Mouse (Mus musculus) thymus, postnatal 4 days (tissue): Measurements from ENCODE around the gene H2afj.
"Not testable (repeated sequence)": the region's sequence is repeated elsewhere in the genome, so short reads cannot be mapped to it uniquely, and the experiment has no call there.

Experiments
- DNase-seq: peaks from one replicate; pipeline ENCODE4 v3.0.0; 2021

The H2afj gene

DNA sequence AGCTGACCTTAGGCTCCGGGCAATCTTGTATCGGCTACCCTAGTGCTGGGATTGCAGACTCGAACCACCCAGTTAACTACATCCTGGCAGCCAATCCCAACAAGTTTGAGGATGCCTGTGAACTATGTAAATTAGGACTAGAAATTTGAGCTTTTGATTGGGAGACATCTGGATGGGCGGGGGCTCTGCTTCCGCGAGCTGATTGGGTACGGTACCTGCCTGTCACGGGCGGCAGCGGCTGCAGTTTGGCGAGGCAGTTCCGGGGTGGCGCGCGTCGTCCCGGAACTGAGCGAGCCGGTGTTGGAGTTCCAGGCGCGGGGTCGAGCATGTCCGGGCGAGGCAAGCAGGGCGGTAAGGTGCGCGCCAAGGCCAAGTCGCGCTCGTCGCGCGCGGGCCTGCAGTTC lies at the start of gene H2afj:
Gene H2afj (plus strand): TSS at position 231 of the 404 bp plus-strand sequence.
- peak; percentile 100 for DNase-seq

DNA sequence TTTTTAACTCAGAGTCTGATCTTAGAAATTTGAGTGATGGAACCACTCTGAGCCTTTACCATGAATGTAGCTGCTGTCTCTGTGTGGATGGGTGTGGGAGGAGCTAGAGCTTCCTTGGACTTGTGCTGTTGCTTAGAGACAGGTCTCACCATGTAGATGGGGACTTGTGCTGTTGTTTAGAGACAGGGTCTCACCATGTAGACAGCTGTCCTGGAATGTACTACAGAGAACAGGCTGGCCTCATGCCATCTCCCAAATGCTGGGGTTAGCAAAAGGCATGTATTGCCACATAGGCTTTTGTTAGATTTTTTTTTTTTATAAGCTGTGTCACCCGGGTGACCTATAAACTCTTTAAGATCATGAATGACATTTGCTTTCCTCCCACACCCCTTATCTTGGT lies 44.1 kb upstream of the H2afj start:
- no peak for DNase-seq

DNA sequence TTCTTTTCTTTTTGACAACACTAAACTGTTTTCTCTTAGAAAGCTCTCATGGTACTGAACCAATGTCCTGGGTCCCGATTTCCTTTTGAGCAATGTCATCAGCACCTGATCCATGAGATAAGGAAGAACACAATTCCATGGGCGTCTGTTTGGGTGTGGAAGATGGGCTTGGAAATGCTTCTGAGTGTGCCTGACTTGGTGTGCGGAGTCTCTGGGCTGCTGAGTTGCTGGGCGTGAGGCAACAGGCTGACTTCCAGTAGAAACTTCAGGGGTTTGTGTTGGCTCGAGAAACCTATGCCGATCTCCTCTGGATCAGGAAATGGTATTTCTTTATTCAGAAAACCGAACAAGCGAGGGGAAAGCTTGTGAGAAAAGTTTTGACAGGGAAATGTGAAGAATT lies 38.9 kb upstream of the H2afj start:
- no peak for DNase-seq

DNA sequence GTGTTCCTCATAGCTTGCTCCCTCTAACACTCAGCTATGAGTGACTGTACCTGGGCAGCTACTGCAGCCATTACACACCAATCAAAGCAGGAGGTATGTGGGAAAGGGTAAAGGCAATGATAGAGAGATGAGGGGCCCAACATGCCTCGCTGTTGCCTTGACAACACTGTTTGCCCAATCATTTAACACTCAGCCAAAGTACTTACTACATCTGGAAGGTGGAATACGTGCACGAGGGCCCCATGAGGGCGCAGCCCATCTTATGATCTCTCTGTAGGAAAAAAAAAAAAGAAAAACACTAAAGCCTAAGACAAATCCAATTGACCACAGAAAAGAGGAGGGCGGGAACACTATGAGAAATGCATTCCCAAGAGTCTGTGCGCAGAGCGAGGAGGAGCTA lies 38.2 kb upstream of the H2afj start:
- DNase-seq = no peak

DNA sequence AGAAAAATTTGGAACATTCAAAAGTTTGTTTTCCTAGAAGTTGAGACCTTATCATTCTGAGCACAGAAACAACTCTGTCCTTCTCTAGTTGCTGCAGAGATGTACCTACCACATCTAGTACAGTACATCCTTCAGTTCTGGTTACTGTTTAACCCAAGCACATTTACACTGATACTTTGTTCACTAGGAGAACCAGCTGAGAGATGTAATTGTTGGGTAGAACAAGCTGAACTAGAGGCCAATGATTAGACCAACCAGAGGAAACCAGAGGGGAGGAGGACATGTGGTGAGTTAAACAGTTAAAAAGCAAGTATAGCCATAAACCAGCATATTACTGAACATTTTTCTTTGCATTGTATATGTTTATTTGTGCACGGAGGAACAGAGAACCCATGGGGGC lies 31.7 kb upstream of the H2afj start:
- no peak for DNase-seq

DNA sequence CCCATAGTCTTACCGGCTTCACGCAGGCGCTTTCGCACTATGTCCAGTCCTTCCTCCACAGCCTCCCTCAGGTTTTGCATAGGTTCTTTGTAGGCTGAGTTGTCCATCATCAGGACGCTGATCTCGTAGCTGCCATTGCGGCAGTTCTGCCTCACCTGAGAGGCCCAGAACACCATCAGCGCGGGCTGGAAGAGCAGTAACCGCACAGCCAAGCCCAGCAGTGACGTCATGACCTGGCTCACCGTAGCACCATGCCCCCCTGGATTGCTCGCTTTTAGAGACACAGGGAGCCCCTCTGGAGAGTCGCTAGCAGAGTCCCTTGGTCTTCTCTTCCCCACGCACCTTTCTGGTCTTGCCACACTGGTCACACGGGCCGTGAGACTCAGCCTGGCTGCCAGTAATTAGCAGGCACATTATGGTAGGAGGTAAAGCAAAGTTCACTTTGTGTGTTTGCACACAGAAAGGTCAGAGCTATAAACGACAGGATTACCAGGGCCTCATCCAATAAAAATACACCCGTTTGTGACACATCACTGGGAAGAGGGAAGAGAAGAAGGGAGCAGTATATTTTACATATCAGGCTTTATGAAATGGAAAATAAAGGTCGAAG lies 26.6 kb upstream of the H2afj start, which contains the start of gene Gucy2c:
Gene Gucy2c (minus strand): TSS at position 389 of the 610 bp plus-strand sequence.
- no peak for DNase-seq

DNA sequence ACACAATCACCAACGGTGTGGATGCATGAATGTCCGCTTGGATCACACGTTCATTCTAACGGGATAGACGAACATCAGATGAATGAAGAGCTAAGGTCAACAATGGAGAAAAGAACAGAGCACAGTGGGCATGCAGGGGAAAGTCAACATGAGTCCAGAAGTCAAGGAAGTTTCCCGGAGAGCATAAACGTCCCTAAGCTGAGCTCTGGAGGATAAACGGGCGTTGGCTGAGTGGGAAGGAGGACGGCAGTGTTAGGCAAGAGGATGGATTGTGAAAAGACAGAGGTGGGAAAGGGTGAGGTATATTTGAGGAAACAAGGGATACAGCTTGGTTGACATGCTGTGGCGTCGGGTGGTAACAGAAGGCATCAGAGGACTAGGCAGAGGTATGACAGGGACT lies 25.9 kb upstream of the H2afj start:
- DNase-seq = no peak

DNA sequence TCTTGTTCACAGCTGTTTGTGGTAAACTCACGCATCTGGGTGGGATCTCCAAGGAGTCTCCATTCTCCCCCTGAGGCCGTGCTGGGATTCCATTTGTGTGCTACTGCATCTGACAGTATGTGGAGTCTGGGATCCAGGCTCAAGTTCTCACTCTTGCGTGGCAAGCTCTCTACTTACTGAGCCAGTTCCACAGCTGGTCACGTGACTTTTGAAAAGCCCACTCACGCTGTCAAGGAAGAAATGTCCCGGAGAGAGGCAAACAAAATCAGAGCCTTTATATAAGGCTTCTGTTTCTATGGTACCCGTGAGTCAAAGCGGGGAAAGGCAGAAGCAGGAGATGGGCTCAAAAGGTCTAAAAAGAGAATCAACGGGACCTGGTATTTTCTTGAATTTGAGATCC lies 25.3 kb upstream of the H2afj start:
- no peak for DNase-seq

DNA sequence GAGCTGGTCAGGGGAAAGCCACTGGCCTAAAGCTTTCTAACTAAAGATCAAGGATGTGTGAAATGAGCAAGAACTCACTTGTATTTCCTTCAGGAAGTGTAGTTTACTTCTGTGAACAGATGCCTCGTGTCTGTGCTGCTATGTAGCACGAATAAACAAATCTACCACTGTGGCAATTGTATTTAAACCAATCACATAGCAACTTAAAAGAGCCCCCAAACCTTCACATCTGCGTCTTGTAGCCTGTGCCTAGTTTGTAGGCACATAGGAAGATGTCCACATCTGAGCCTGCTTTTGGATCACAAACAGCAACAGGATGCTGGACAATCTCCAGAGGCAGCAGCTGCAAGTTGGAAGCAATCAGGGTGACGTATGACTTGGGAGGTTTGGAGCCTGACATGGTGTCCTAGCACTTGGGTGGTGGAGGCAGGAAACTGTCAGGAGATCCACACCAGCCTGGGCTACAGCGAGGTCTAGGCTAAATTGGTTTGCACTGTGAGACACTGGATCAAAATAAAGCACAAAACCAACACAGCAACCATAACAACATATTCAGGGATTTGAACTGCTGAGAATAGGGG lies 18.6 kb upstream of the H2afj start:
- DNase-seq = no peak

DNA sequence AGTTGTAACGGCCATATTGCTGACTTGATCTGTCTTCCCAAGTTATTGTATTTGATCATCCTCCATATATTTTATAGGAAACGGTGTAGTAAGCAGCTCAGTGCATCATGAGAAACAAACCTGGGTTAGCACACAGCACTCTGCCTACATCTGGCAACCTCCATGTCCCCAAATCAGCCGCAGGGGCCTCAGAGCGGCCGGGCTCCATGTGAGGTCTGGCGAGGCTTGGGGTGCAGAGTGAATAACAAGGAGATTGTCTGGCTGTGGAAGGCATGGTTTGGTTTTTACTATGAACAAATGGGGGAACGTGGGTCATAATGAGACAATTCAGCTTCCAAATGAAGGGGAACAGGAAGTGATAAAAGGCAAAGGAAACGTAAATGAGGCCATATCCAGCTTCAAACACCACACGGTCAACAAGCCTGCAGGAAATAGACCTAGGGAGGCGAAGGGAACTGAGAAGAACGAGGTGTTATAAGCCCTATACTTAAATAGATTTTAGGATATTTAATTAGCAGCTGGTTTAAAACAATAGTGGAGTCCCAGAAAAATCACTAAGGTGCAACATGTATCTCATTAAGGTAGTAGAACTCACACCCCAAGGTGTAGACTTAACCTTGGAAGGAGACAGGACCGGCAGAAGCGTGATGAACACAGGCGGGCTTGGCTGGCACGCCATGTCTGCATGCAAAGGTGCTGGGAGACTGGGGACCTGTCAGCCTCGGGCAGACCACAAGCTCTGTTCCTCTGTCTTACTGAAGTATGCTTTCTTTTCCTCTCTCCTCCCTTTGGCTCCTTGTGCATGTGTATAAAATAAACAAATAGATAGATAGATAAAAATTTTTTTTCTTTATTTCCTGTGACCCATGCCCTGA lies 14.9 kb upstream of the H2afj start:
- peak; percentile 57 for DNase-seq

DNA sequence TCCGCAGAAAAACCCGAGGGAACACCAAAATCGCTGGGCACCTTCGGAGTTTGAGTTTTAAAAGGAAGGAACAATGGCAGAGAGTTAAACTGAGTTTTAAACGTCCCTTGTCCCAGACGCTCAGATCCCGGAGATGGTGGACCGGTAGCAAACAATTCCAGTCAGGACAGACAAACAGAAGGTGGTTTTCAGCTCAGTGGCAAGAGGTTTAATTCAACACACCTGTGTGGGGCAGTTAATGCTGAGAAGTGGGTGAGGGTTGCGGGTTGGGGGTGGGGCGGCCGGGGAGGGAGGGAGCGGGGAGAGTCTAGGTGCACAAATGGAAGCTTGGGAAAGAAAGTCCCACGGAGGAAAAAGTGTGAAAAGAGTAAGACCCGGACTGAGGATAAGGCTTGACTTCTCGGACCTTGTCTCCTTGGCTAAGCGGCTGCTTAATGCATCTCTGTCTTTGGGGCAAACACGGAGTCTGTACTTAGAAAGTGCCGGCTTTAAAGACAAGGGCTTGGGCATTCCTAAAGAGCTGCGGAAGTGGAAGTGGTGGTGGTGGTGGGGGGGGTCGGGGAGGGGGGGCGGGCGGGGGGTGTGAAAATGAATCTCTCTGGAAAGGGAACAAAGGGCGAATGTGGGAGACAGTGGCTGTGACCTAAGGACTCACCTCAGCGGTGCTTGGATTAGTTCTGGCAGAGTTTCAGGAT lies 14.1 kb upstream of the H2afj start:
- no peak for DNase-seq

DNA sequence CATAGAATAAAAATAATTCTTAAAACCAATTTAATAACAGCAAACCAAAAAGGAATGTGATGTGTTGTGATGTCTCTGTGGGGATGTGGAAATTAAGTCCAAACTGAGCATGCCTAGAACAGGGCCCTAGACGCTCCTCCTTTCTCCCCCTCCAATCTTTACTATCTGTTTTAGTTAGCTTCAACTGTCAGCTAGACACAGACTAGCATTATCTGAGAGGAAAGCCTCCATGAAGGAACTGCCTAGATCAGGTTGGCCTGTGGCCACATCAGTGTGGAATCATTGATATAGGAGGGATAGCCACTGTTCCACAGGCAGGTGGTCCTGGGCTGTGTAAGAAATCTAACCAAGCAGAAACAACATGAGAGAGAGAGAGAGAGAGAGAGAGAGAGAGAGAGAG lies 12.9 kb upstream of the H2afj start:
- no peak for DNase-seq

DNA sequence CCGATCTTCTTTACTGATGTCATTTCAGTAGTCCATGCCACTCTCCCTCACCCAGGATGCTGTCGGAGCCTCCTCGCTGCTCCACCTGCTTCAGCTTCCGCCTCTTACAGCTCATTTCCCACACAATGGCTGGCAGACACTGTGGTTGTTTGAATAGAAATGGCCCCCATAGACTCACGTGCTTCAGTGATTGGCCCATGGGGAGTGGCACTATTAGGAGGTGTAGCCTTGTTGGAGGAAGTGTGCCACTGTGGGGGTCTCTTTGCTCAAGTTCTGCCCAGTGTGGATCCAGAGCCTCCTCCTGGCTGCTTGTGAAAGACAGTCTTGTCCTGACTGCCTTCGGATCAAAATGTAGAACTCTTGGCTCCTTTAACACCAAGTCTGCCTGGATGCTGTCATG lies 12.2 kb upstream of the H2afj start:
- DNase-seq = no peak

DNA sequence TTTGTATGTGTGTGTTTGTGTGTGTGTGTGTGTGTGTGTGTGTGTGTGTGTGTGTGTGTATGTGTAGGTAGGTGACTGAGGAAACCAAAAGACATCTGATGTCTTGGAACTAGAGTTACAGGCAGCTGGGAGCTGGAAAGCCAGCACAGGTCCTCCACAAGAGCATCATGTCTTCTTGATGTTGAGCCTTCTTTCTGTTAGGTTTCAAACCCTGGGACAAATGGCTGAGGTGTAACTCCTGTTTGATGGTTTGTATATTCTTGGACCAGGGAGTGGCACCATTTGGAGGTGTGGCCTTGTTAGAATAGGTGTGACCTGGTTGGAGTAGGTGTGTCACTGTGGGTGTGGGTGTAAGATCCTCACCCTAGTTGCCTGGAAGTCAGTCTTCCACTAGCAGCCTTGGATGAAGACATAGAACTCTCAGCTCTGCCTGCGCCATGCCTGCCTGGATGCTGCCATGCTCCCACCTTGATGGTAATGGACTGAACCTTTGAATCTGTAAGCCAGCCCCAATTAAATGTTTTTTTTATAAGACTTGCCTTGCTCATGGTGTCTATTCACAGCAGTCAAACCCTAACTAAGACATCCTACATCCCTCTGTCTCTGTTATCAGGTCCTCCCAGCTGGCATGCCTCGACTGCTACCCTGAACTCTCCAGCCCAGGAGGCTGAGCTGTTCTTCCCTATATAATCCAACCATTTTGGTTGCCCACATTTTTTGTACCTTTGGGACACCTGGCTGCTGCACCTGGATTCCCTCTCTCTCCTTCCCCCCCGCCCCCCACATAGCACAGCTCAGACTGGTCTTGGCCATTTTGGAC lies 10.0 kb upstream of the H2afj start:
- DNase-seq = not testable (repeated sequence)

DNA sequence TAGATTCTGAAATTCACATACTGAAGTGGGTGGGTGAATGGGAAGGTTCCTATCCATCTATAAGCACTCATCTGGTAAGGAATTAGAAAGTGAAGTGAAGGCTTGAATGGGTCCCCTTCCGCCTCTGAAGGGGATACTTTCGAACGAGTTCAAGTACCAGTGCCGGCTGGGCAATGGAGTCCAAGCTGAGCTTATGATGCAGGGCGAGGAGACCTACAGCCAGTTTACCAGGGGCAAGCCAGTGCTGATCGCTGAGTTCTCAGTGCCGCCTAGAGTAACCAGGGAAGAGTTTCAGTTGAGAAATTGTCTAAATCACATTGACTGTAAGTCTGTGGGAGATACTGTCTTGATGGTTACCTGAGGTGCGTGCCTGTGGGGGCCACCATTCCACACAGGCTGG lies 7.3 kb upstream of the H2afj start:
- no peak for DNase-seq

DNA sequence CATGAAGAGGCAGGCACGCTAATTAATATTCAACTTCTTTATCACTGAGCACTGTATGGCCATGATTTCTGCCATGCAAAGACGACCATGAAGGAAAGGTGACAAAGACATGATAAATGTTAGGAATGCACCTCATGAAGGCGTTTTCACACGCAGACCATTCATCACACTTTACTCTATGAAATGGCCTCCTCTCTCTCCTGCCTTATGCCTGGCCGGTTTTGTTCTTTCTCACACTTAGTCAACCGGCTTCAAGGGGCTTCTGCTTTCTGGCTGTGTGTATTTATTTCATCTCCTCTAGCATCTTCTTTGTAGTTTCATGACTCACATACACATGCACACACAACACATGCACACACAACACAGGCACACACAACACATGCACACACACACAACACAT lies 6.8 kb upstream of the H2afj start:
- no peak for DNase-seq

DNA sequence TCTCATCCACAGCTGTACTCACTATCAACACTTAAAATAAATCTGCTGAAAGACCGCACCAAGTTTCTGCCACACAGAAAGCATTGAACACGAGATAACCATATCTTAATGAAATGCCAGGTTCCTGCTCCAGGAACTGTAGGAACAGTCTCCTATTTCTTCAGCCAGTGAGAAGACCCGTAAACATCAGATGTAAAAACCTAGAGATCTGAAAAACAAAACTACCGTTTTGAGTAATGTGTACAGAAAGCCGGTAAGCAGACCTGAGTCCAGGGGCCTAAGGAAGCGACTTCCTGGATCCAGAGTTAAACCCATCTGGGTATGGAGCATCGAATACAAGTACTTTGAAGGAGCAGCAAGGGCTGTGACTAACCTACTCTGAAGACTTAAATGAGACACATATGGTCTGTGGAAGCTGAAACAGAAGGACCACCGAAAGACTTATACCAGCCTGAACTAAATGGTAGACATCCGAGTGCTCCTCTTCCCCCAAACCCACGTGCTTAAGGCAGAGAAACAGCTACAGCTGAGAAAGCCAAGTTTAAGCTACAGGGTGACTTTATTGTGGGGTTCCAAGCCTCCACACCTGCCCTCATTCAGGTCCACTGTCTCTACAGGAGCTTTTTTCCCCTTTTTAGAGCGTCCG lies 4.8 kb upstream of the H2afj start:
- DNase-seq = no peak

DNA sequence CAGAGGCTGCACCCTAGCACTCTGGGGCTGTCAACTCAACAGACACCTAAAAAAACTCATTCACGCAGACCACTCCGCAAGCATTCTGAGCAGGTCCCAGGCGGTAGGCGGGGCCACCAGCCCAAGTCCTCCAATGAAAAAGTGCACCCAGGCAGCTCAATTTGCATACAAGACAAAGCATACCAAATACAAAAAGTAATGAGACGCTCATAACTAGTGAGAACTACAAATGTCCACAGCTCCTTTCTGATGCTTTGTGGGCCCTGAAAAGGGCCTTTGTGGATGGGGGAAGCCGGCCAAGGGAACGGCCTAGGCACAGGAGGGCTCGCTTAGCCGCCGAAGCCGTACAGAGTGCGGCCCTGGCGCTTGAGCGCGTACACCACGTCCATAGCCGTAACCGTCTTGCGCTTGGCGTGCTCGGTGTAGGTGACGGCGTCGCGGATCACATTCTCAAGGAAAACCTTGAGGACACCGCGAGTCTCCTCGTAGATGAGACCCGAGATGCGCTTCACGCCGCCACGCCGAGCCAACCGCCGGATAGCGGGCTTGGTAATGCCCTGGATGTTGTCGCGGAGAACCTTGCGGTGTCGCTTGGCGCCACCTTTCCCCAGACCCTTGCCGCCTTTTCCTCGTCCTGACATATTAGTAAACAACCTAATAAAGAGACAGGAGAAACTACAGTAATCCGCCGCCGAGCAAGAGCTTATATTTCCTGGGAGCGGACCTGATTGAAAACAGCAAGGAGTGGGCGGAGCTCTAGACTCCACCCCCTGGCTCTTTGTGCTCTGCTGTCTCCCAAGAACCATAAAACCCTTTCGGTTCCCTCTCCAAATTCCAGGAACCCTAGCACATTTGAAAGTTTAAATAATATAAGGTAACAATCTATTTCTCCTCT lies 4.1 kb upstream of the H2afj start, which contains the start of gene Hist4h4:
Gene Hist4h4 (minus strand): TSS at position 677 of the 895 bp plus-strand sequence.
- peak; percentile 96 for DNase-seq

DNA sequence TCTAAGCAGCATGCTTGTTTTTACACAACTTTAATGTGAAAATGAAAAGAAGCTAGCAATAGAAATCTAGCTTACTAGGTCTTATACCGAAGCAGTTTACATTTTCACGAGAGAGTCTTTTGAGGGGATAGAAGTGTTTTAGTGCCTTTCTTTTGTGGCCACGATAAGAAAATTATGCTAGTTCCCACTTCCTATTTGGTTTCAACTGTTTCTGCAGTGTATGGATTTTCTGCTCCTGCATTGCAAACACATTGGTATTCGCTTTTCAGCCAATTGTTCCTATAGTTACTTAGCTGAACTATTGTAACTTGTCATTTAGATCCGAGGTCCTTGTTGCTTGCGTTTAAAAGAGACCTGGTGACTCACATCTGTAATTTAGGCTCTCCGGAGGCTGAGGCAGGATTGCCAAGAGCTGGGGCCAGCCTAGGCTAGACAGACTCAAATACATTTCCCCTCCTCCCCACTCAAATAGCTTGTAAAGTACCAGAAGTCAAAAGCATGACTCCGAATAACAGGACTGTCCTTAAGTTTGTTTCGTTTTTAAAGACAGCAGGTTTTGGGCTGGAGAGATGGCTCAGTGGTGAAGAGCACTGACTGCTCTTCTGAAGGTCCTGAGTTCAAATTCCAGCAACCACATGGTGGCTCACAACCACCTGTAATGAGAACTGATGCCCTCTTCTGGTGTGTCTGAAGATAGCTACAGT lies 3.2 kb upstream of the H2afj start:
- DNase-seq = no peak

DNA sequence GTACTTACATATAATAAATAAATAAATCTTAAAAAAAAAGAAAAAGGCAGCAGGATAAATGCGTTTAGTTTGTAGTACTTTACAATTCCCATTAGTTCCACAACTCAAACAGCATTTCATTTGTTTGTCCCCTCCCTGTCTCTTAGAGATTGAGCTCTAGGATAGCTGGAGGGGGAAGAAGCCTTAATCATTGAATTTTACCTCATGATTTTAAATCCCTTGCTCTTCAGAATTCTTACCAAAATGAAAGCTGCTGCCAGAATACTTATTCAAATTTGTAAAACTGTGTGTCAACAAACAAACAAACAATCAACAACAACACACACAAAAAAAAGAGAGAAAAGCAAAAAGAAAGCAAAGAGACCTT lies 2.7 kb upstream of the H2afj start:
- no peak for DNase-seq
